Mouse (Mus musculus): ENCODE data around the gene Gdf3. TPM values are rescaled to one million over a fixed set of nuclear protein-coding genes. Genes with fewer than 3 reads are reported as not detected.

Gdf3 gene
- total RNA-seq (2023) = under 1 TPM; 0.52 to 0.64 TPM

GRCm38 (mm10) chr6:122609771-122610170 is at the start of gene Gdf3:
Gene Gdf3, minus strand, starts transcription at chr6:122610087.

DNA sequence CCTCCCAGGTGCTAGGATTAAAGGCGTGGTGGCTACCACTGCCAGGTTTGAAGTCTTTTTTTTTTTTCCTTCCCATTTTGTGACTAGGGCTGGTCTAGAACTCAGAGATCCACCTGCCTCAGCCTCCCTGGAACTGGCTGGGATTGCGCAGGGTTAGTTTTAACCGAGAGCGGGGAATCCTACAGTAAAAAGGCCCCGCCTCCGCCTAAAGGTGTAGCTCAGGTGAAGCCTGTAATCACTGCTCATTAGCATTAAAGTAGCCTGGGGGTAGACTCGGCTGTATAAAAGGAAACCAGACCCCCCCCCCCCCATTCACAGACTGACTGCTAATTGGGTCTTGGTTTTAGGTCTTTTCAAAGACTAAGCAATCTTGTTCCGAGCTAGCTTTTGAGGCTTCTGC is 16.2 kb upstream of the Gdf3 start, which contains the start of gene Dppa3:
TSS of gene Dppa3 (plus strand) at position 301 of the 400 bp plus-strand sequence.

GRCm38 (mm10) chr6:122602242-122602991 is 7.5 kb downstream of the Gdf3 start, which contains the start of gene Apobec1:
Gene Apobec1, minus strand, starts transcription at chr6:122602444.

Other genes with a start within 250 kb of the Gdf3 start
- not detected for gene Rimklb, start 111.3 kb downstream of the Gdf3 start, total RNA-seq (2023)
- gene Mfap5, start 104.2 kb downstream of the Gdf3 start, total RNA-seq (2023) = under 1 TPM in 1 of 2 experiments, not detected in 1; 0.71 TPM
- gene Aicda, start 56.3 kb downstream of the Gdf3 start, total RNA-seq (2023) = not detected
- gene Apobec1, start 7.6 kb downstream of the Gdf3 start, total RNA-seq (2023) = 100 to 1,000 TPM; 346 to 368 TPM
- not detected for gene Dppa3, start 16.3 kb upstream of the Gdf3 start, total RNA-seq (2023)
- not detected for gene Nanog, start 97.4 kb upstream of the Gdf3 start, total RNA-seq (2023)
- 1 to 10 TPM; 4.6 to 7.1 TPM for gene Slc2a3, start 191.6 kb upstream of the Gdf3 start, total RNA-seq (2023)
- 10 to 100 TPM; 36.7 to 38.0 TPM for gene Foxj2, start 209.8 kb upstream of the Gdf3 start, total RNA-seq (2023)
- 1 to 10 TPM; 1.2 to 1.9 TPM for gene C3ar1, start 246.1 kb upstream of the Gdf3 start, total RNA-seq (2023)